Mouse (Mus musculus) bone marrow macrophage, adult 2 months (primary cell): Measurements from ENCODE around the gene Eci2. TPM values are rescaled to one million over a fixed set of nuclear protein-coding genes. Genes with fewer than 3 reads are reported as not detected.
"Not testable (repeated sequence)": the region's sequence is repeated elsewhere in the genome, so short reads cannot be mapped to it uniquely, and the experiment has no call there.

Experiments
- H3K27ac ChIP-seq: 2 replicates; pipeline ENCODE4 v1.5.1; 2012; ENCODE audit warnings: low read depth, low read length; ENCODE audit not compliant: insufficient read depth
- H3K4me1 ChIP-seq: 2 replicates; pipeline ENCODE4 v1.6.1; 2012; ENCODE audit warnings: low read length; ENCODE audit not compliant: control insufficient read depth, insufficient read depth
- H3K4me3 ChIP-seq: 2 replicates; pipeline ENCODE4 v1.5.1; 2012; ENCODE audit warnings: mild to moderate bottlenecking, low read length, moderate library complexity; ENCODE audit not compliant: insufficient read depth
- CTCF ChIP-seq: IDR thresholded peaks from 2 replicates; pipeline ENCODE4 v1.5.1; 2012; ENCODE audit warnings: low read depth, mild to moderate bottlenecking, low read length, moderate library complexity
- POLR2A ChIP-seq: IDR thresholded peaks from 2 replicates; pipeline ENCODE4 v1.6.1; 2012; ENCODE audit warnings: mild to moderate bottlenecking, low read depth, low read length, borderline replicate concordance
- polyA plus RNA-seq: library from polyadenylated mRNA; stranded (reverse); fragments of >200 nt; gene quantifications from 2 replicates; pipeline ENCODE4 v1.2.4, GENCODE M21; 2012; ENCODE audit not compliant: missing spikeins, insufficient read depth, insufficient read length

Eci2 gene
- polyA plus RNA-seq, 1 experiment: 47.4 TPM

GRCm38 (mm10) chr13:35030979-35031683 is 4.2 kb upstream of the Eci2 start:
- Histone ChIP-seq H3K4me3 (no peak overlapping the region), H3K4me1 (no peaks in the 10 kb centered on the region), H3K27ac (no peak overlapping the region)
- TF ChIP-seq CTCF: no peak
- TF ChIP-seq POLR2A: no peak

GRCm38 (mm10) chr13:35028365-35028764 is 1.5 kb upstream of the Eci2 start:
- H3K4me3 ChIP-seq: no peak overlapping the region
- H3K27ac ChIP-seq: no peak overlapping the region
- TF ChIP-seq POLR2A (no peak), CTCF (no peak)
- no peaks in the 10 kb centered on the region for H3K4me1 ChIP-seq

GRCm38 (mm10) chr13:35023401-35023800 is 3.5 kb downstream of the Eci2 start:
- not testable (repeated sequence) for H3K4me3 ChIP-seq, H3K4me1 ChIP-seq, H3K27ac ChIP-seq

DNA sequence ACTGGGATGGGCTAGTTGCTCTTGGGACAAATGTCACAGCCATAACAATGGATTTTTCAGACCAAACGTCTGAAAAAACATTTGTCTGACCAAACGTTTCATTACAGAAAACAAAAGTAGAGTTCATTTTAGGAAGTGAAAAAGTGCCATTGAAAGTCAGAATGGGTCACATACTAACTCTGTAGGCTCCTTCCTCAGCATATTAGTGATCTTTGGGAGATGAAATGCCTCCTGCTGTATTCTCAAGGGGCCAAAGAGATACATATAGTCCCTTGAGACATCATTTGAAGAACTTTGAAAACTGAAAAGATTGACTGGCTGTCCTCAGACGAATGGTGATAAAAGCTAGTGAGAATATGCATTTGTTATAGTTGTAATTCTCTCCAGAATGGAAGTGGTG is 6.5 kb downstream of the Eci2 start:
- H3K4me1 ChIP-seq: no peaks in the 10 kb centered on the region
- no peak overlapping the region for H3K27ac ChIP-seq
- H3K4me3 ChIP-seq: no peak overlapping the region
- TF ChIP-seq CTCF: no peak
- no peak for TF ChIP-seq POLR2A

GRCm38 (mm10) chr13:35018866-35019536 is 7.9 kb downstream of the Eci2 start:
- Histone ChIP-seq H3K4me3 (no peak overlapping the region), H3K4me1 (no peaks in the 10 kb centered on the region), H3K27ac (no peak overlapping the region)
- TF ChIP-seq POLR2A (no peak), CTCF (no peak)

DNA sequence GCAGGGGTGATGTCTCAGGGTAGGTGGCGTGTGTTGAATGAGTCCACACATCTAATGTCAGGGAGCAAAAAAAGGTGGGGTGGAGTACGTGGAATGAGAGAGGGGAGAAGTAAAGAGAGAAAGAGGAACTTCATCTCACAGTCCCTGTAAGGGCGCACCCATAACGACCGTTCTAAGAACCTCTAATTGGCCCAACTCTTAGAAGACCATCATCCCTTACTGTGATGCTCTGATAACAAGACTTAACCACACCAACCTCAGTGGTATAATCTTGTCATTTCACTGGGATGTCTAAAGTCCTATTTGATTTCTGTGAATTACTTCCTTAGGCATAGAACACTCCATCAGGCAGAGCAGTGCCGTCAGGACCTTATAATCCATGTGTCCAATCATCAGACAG is 9.5 kb downstream of the Eci2 start:
- H3K27ac ChIP-seq: no peak overlapping the region
- TF ChIP-seq CTCF (no peak), POLR2A (no peak)
- no peaks in the 10 kb centered on the region for H3K4me1 ChIP-seq
- H3K4me3 ChIP-seq: no peak overlapping the region

GRCm38 (mm10) chr13:35016067-35016466 is 10.8 kb downstream of the Eci2 start:
- Histone ChIP-seq H3K4me3 (no peak overlapping the region), H3K27ac (no peak overlapping the region), H3K4me1 (no peaks in the 10 kb centered on the region)
- TF ChIP-seq CTCF (no peak), POLR2A (no peak)

DNA sequence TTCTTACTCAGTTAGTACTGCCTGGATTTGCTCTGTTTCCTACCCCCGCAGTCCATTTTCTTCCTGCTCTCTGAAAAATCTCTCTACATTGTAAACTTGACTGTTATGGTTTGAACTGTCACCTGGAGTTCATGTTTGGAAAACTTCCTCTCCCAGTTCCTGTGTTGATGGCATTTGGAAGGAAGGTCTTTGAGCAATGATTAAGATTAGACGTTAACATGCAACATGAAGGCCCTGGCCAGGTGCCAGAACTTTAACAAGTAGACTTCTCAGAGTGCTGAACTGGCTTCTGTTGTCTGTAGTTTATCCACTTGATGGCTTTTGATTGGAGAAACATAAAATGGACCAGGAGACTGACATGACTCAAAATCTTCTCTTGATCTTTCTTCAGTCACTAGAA is 31.0 kb downstream of the Eci2 start:
- TF ChIP-seq POLR2A (no peak), CTCF (no peak)
- H3K27ac ChIP-seq: no peak overlapping the region
- H3K4me1 ChIP-seq: peaks cover 21% of the 10 kb centered on the region
- no peak overlapping the region for H3K4me3 ChIP-seq

GRCm38 (mm10) chr13:34993983-34994811 is 32.7 kb downstream of the Eci2 start:
- Histone ChIP-seq H3K4me3 (peak overlapping the region; percentile 65), H3K27ac (peak overlapping the region; percentile 46), H3K4me1 (peaks cover 24% of the 10 kb centered on the region)
- TF ChIP-seq POLR2A: no peak
- TF ChIP-seq CTCF: no peak

DNA sequence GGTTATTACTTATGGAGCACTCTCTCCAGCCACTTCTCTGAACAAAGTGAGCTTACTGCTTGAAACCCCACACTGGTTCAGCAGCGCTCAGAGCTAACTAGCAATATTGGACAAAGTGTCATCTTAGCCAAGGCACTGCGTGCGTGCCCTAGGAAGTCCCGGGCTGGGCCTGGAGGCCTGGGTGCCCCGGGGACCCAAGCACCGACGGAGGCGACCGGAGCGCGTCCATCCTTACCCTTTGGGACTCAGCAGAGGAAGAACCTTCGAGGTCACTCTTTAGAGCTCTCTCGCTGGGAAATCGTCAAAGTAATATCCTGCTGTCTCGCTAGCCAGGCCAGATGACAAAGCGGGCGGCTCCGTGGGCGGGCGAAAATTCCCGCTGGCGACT is 33.3 kb downstream of the Eci2 start:
- H3K4me3 ChIP-seq: peak overlapping the region; percentile 65
- no peak for TF ChIP-seq POLR2A
- TF ChIP-seq CTCF: no peak

More for the DNA sequence above, 33.3 kb downstream of the Eci2 start:
- peaks cover 24% of the 10 kb centered on the region for H3K4me1 ChIP-seq
- H3K27ac ChIP-seq: peak overlapping the region; percentile 46
